Mouse (Mus musculus): ENCODE data around the gene Wnt16. TPM values are rescaled to one million over a fixed set of nuclear protein-coding genes. Genes with fewer than 3 reads are reported as not detected.

The Wnt16 gene
- not detected for polyA plus RNA-seq (2017; shearing (Covaris generic))

DNA sequence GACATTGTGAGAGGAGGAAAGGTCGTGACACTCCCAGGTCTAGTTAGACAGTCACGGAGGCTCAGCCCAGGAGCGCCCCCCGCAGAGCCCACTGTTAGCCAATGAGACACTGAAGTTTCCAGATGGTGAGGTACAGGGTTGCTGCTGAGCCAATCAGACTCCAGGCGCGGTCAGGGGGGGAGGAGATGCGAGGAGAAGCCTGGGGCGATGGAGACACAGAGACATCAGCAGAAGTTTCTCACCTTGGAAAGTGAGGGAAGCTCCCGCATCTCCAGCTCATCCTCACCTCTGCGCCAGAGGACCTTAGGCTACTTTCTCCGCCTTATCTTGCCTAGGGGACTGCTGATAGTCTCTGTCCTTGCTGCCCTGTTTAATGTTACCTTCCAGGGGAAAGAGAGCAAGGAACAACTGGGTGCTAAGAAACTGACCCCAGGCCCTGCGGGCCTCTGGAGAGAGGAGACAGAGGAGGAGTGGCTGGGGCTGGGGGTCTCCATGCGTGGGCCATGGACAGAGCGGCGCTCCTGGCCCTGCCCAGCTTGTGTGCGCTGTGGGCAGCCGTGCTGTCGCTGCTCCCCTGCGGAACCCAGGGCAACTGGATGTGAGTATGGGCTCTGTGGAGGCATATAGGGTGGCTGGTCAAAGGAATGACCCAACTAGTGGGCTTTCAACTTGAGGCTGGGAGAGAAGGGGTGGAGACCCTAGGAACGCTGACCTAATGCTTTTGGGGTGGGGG is at the start of gene Wnt16:
Gene Wnt16, plus strand, starts transcription at position 224 of the 733 bp plus-strand sequence.

Other genes with a start within 250 kb of the Wnt16 start
- 100 TPM for gene Fam3c, start 68.0 kb downstream of the Wnt16 start, polyA plus RNA-seq (2017; shearing (Covaris generic))